Mouse (Mus musculus) intestine, embryonic 15.5 days (tissue): Measurements from ENCODE around the gene Eml6. TPM values are rescaled to one million over a fixed set of nuclear protein-coding genes. Genes with fewer than 3 reads are reported as not detected.
A peak's percentile ranks its signal among the peaks of the same experiment; 100 is the strongest.

ENCODE experiments used
- ATAC-seq: fragments of 200-750 bp; cut with Nextera tagmentation; 2 replicates; pipeline ENCODE4 v1.8.0; 2017; ENCODE audit warnings: moderate TSS enrichment, moderate library complexity
- H3K27ac ChIP-seq: fragments of 300-500 bp; sonication (generic); 2 replicates; pipeline ENCODE4 v1.5.1; 2015; ENCODE audit warnings: mild to moderate bottlenecking, inconsistent platforms
- H3K27me3 ChIP-seq: fragments of 300-500 bp; sonication (generic); replicated peaks from 2 replicates; pipeline ENCODE4 v1.6.1; 2015; ENCODE audit warnings: inconsistent platforms
- H3K36me3 ChIP-seq: fragments of 300-500 bp; sonication (generic); 2 replicates; pipeline ENCODE4 v1.6.1; 2015; ENCODE audit warnings: inconsistent platforms
- H3K4me1 ChIP-seq: fragments of 300-500 bp; sonication (generic); replicated peaks from 2 replicates; pipeline ENCODE4 v1.6.1; 2015; ENCODE audit warnings: inconsistent platforms
- H3K4me2 ChIP-seq: fragments of 300-500 bp; sonication (generic); replicated peaks from 2 replicates; pipeline ENCODE4 v1.6.1; 2015; ENCODE audit warnings: mild to moderate bottlenecking, inconsistent platforms
- H3K4me3 ChIP-seq: fragments of 300-500 bp; sonication (generic); replicated peaks from 2 replicates; pipeline ENCODE4 v1.5.1; 2015; ENCODE audit warnings: inconsistent platforms
- H3K9ac ChIP-seq: fragments of 300-500 bp; sonication (generic); 2 replicates; pipeline ENCODE4 v1.6.1; 2015; ENCODE audit warnings: inconsistent platforms
- H3K9me3 ChIP-seq: fragments of 300-500 bp; sonication (generic); 2 replicates; pipeline ENCODE4 v1.6.1; 2016; ENCODE audit warnings: inconsistent platforms
- WGBS: fragments of 180-500 bp; shearing (Covaris S2); methylation state at CpG from one replicate; pipeline ENCODE4 v1.1.7; 2015; 5-methylcytosine and 5-hydroxymethylcytosine counted together
- polyA plus RNA-seq: library from polyadenylated mRNA; unstranded; fragments of >200 nt; fragmentation: Nextera tagmentation; extraction: Ambion mirVana; gene quantifications from 2 replicates; pipeline ENCODE4 v1.2.1, GENCODE M21; 2015

The Eml6 gene
- polyA plus RNA-seq, 1 experiment from 2014 or later, result 0.60 TPM

- ATAC-seq, result no peak
- Histone ChIP-seq H3K27ac (no peak overlapping the region), H3K27me3 (no peaks in the 10 kb centered on the region), H3K4me3 (no peak overlapping the region), H3K9me3 (no peaks in the 10 kb centered on the region), H3K36me3 (no peaks in the 10 kb centered on the region), H3K9ac (no peak overlapping the region), H3K4me1 (no peaks in the 10 kb centered on the region), H3K4me2 (no peak overlapping the region)
- WGBS, result 93% methylated on average over 5 of the region's 5 CpGs
These were observed 218.5 kb downstream of the Eml6 start for GRCm38 (mm10) chr11:29807325-29807724.

- Histone ChIP-seq H3K9me3 (no peaks in the 10 kb centered on the region), H3K4me3 (no peak overlapping the region), H3K36me3 (no peaks in the 10 kb centered on the region), H3K4me1 (no peaks in the 10 kb centered on the region), H3K27ac (no peak overlapping the region), H3K9ac (no peak overlapping the region), H3K4me2 (no peak overlapping the region), H3K27me3 (no peaks in the 10 kb centered on the region)
- WGBS, result 69% methylated on average over 2 of the region's 2 CpGs
- ATAC-seq, result peak; percentile 80
These were observed 224.1 kb downstream of the Eml6 start for GRCm38 (mm10) chr11:29801432-29802427.

- H3K4me3 ChIP-seq, result no peak overlapping the region
- no peaks in the 10 kb centered on the region for H3K4me1 ChIP-seq
- H3K27me3 ChIP-seq, result no peaks in the 10 kb centered on the region
- H3K9me3 ChIP-seq, result no peaks in the 10 kb centered on the region
- ATAC-seq, result no peak
- no peak overlapping the region for H3K27ac ChIP-seq
- no peak overlapping the region for H3K4me2 ChIP-seq
- H3K9ac ChIP-seq, result no peak overlapping the region
- WGBS, result 58% methylated on average over 1 of the region's 1 CpGs
- no peaks in the 10 kb centered on the region for H3K36me3 ChIP-seq
These were observed 226.0 kb downstream of the Eml6 start for GRCm38 (mm10) chr11:29799839-29800238.

GRCm38 (mm10) chr11:29795106-29795505, 230.7 kb downstream of the Eml6 start:
- ATAC-seq, result no peak
- Histone ChIP-seq H3K36me3 (no peaks in the 10 kb centered on the region), H3K9me3 (no peaks in the 10 kb centered on the region), H3K4me2 (no peak overlapping the region), H3K27ac (no peak overlapping the region), H3K9ac (no peak overlapping the region), H3K4me3 (no peak overlapping the region), H3K27me3 (no peaks in the 10 kb centered on the region), H3K4me1 (no peaks in the 10 kb centered on the region)
- 82% methylated on average over 6 of the region's 6 CpGs for WGBS

- Histone ChIP-seq H3K36me3 (no peaks in the 10 kb centered on the region), H3K4me2 (no peak overlapping the region), H3K4me3 (no peak overlapping the region), H3K4me1 (no peaks in the 10 kb centered on the region), H3K27ac (no peak overlapping the region), H3K9me3 (no peaks in the 10 kb centered on the region), H3K27me3 (no peaks in the 10 kb centered on the region), H3K9ac (no peak overlapping the region)
- WGBS, result 53% methylated on average over 2 of the region's 2 CpGs
- ATAC-seq, result no peak
These were observed 231.4 kb downstream of the Eml6 start for GRCm38 (mm10) chr11:29794475-29794874.

GRCm38 (mm10) chr11:29790796-29791195, 235.0 kb downstream of the Eml6 start:
- H3K4me2 ChIP-seq, result no peak overlapping the region

GRCm38 (mm10) chr11:29788921-29789638, 236.8 kb downstream of the Eml6 start:
- Histone ChIP-seq H3K9me3 (no peaks in the 10 kb centered on the region), H3K4me2 (no peak overlapping the region), H3K4me3 (no peak overlapping the region), H3K4me1 (no peaks in the 10 kb centered on the region), H3K36me3 (no peaks in the 10 kb centered on the region), H3K27me3 (no peaks in the 10 kb centered on the region), H3K27ac (no peak overlapping the region), H3K9ac (no peak overlapping the region)
- ATAC-seq, result no peak
- WGBS, result 76% methylated on average over 6 of the region's 6 CpGs

More at GRCm38 (mm10) chr11:29790796-29791195, 235.0 kb downstream of the Eml6 start:
- Histone ChIP-seq H3K36me3 (no peaks in the 10 kb centered on the region), H3K9ac (no peak overlapping the region), H3K4me3 (no peak overlapping the region), H3K4me1 (no peaks in the 10 kb centered on the region), H3K27ac (no peak overlapping the region), H3K9me3 (no peaks in the 10 kb centered on the region), H3K27me3 (no peaks in the 10 kb centered on the region)
- 84% methylated on average over 2 of the region's 2 CpGs for WGBS
- no peak for ATAC-seq

- H3K36me3 ChIP-seq, result no peaks in the 10 kb centered on the region
- H3K4me3 ChIP-seq, result no peak overlapping the region
- no peak overlapping the region for H3K27ac ChIP-seq
- no peaks in the 10 kb centered on the region for H3K9me3 ChIP-seq
- WGBS, result 67% methylated on average over 1 of the region's 1 CpGs
- no peak overlapping the region for H3K9ac ChIP-seq
- ATAC-seq, result no peak
- no peaks in the 10 kb centered on the region for H3K4me1 ChIP-seq
- H3K4me2 ChIP-seq, result no peak overlapping the region
- no peaks in the 10 kb centered on the region for H3K27me3 ChIP-seq
These were observed 237.3 kb downstream of the Eml6 start for GRCm38 (mm10) chr11:29788499-29788898.

GRCm38 (mm10) chr11:29787473-29787872, 238.4 kb downstream of the Eml6 start:
- ATAC-seq, result no peak
- Histone ChIP-seq H3K9me3 (no peaks in the 10 kb centered on the region), H3K4me1 (no peaks in the 10 kb centered on the region), H3K27ac (no peak overlapping the region), H3K4me2 (no peak overlapping the region), H3K9ac (no peak overlapping the region), H3K27me3 (no peaks in the 10 kb centered on the region), H3K4me3 (no peak overlapping the region), H3K36me3 (no peaks in the 10 kb centered on the region)
- WGBS, result 15% methylated on average over 5 of the region's 5 CpGs

- no peaks in the 10 kb centered on the region for H3K36me3 ChIP-seq
- H3K27me3 ChIP-seq, result no peaks in the 10 kb centered on the region
- H3K9ac ChIP-seq, result no peak overlapping the region
- no peaks in the 10 kb centered on the region for H3K9me3 ChIP-seq
- no peak overlapping the region for H3K4me2 ChIP-seq
- no peak overlapping the region for H3K4me3 ChIP-seq
- 78% methylated on average over 6 of the region's 6 CpGs for WGBS
- no peak for ATAC-seq
- no peak overlapping the region for H3K27ac ChIP-seq
- no peaks in the 10 kb centered on the region for H3K4me1 ChIP-seq
These were observed 239.1 kb downstream of the Eml6 start for GRCm38 (mm10) chr11:29786583-29787219.

GRCm38 (mm10) chr11:29779409-29780026, 246.3 kb downstream of the Eml6 start:
- Histone ChIP-seq H3K36me3 (no peaks in the 10 kb centered on the region), H3K9me3 (no peaks in the 10 kb centered on the region), H3K4me1 (no peaks in the 10 kb centered on the region), H3K4me3 (no peak overlapping the region), H3K4me2 (no peak overlapping the region), H3K27ac (no peak overlapping the region), H3K27me3 (no peaks in the 10 kb centered on the region), H3K9ac (no peak overlapping the region)
- ATAC-seq, result no peak
- 51% methylated on average over 2 of the region's 2 CpGs for WGBS

- whole genome bisulfite sequencing, result 70% methylated on average over 3 of the region's 3 CpGs
- H3K27ac ChIP-seq, result no peak overlapping the region
- no peaks in the 10 kb centered on the region for H3K9me3 ChIP-seq
- H3K4me3 ChIP-seq, result no peak overlapping the region
- H3K9ac ChIP-seq, result no peak overlapping the region
- no peaks in the 10 kb centered on the region for H3K36me3 ChIP-seq
- H3K27me3 ChIP-seq, result no peaks in the 10 kb centered on the region
- no peak overlapping the region for H3K4me2 ChIP-seq
- no peaks in the 10 kb centered on the region for H3K4me1 ChIP-seq
- ATAC-seq, result no peak
These were observed 246.9 kb downstream of the Eml6 start for GRCm38 (mm10) chr11:29778936-29779335.
